Mouse (Mus musculus): Measurements from ENCODE around the gene Kir3dl2. TPM values are rescaled to one million over a fixed set of nuclear protein-coding genes. Genes with fewer than 3 reads are reported as not detected.

The Kir3dl2 gene
- polyA plus RNA-seq (2014; fragmentation: Illumina TruSeq; extraction: RNeasy Lipid Tissue Mini Kit (QIAGEN cat#74804); ENCODE audit: low read depth, low replicate concordance), result not detected

DNA sequence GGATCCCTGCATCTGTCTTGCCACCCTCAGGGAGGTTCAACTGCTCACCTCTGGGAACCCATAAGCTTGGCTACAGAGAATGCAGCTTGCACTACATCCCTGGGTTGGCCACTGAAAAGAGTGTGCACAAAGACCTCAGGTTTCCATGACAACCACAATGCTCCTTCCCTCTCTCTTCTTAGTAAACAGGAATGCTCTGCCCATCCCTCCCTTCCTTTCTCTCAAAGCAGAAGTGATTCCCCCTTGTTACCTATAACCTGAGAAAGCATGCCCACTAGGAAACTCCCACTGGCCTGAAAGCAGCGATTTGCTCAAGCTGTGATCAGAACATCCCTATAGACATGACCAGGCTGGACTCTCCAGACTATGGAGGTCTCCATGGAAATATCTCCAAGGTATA is at the start of gene Kir3dl2:
TSS of gene Kir3dl2 (minus strand) at position 101 of the 400 bp plus-strand sequence.

DNA sequence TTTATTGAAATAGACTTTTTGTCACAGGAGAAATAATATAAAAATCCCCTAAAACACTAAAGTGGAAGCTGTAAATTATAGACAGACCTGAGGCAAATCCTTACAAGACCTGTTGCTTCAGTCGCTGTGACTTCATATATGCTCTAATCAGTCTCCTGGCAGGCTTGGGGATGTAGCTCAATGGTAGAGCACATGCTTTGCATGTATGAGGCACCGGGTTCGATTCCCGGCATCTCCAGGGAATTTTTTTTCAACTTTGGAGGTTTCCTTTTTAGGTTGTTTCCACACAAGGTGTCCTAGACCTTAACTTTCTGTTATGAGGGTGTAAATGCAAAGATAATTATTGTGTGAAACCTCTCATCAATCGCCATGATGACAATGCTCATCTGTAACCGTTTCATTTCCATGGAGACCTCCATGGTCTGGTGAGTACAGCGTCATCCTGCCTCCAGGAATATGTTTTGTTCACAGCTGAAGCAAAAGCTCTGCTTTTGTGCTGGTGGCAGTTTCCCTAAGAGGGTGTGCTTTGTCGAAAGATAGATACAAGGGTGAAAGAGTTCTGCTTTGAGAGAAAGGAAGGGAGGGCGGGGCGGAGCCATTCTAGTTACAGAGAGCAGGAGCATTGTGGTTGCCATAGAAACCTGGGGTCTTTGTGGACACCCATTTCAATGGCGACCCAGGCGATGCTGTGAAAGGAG is 46.5 kb upstream of the Kir3dl2 start, which contains the start of gene Tceal3:
TSS of gene Tceal3 (plus strand) at position 644 of the 698 bp plus-strand sequence.

DNA sequence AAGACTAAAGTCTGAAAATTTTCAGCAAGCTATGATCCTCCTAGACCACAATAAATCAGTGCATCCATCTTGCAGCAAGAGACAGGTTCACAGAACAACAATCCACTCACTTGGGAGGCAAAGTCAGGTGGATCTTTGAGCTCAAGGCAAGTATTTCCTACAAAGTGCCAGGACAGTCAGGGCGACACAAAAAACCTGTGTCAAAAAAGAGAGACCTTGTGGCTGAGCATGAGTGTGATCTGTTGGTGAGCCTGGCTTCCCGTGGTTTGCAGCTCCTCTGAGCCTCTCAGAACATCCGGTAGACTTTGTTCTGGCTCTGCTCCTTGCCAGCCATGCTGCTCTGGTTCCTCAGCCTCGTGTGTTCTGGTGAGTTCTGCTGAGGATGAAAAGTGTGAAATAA is 26.2 kb downstream of the Kir3dl2 start, which contains the start of gene Kir3dl1:
TSS of gene Kir3dl1 (plus strand) at position 301 of the 400 bp plus-strand sequence.

Other genes with a start within 250 kb of the Kir3dl2 start
- gene Kir3dl1, start 26.1 kb downstream of the Kir3dl2 start, polyA plus RNA-seq (2014; fragmentation: Illumina TruSeq; extraction: RNeasy Lipid Tissue Mini Kit (QIAGEN cat#74804); ENCODE audit: low read depth, low replicate concordance), result not detected
- not detected for gene Tceal3, start 46.8 kb upstream of the Kir3dl2 start, polyA plus RNA-seq (2014; fragmentation: Illumina TruSeq; extraction: RNeasy Lipid Tissue Mini Kit (QIAGEN cat#74804); ENCODE audit: low read depth, low replicate concordance)
- 13.1 TPM for gene Tceal1, start 163.9 kb upstream of the Kir3dl2 start, polyA plus RNA-seq (2014; fragmentation: Illumina TruSeq; extraction: RNeasy Lipid Tissue Mini Kit (QIAGEN cat#74804); ENCODE audit: low read depth, low replicate concordance)
- 243 TPM for gene Morf4l2, start 199.6 kb upstream of the Kir3dl2 start, polyA plus RNA-seq (2014; fragmentation: Illumina TruSeq; extraction: RNeasy Lipid Tissue Mini Kit (QIAGEN cat#74804); ENCODE audit: low read depth, low replicate concordance)
- not detected for gene Glra4, start 236.1 kb upstream of the Kir3dl2 start, polyA plus RNA-seq (2014; fragmentation: Illumina TruSeq; extraction: RNeasy Lipid Tissue Mini Kit (QIAGEN cat#74804); ENCODE audit: low read depth, low replicate concordance)

Data from kidney, adult 10 weeks (tissue).